Mouse (Mus musculus) E14TG2a.4 (cell line): ENCODE results near the gene Ndufa13.

ENCODE experiments used
- CTCF ChIP-seq: conservative IDR thresholded peaks from 2 replicates; pipeline ENCODE4 v1.5.1; 2014; ENCODE audit warnings: low read length
- NANOG ChIP-seq: IDR thresholded peaks from 2 replicates; pipeline ENCODE4 v1.6.1; 2014; ENCODE audit warnings: borderline replicate concordance, low read length, mixed read lengths
- POU5F1 ChIP-seq: IDR thresholded peaks from 2 replicates; pipeline ENCODE4 v1.6.1; 2014; ENCODE audit warnings: low read length, borderline replicate concordance

- TF ChIP-seq CTCF (no peak), NANOG (no peak), POU5F1 (no peak)
Measured at GRCm38 (mm10) chr8:69904096-69904495, 1.7 kb upstream of the Ndufa13 start.
